12 mouse cellular contexts compared by ENCODE assay signal in genomic region chr17:83178483-83179150, GRCm38 (mm10). TPM values are rescaled to one million over a fixed set of nuclear protein-coding genes. Genes with fewer than 3 reads are reported as not detected.
A peak's percentile ranks its signal among the peaks of the same experiment; 100 is the strongest.
DNase-seq lines count a peak whose midpoint lies in the region; ATAC-seq and TF ChIP-seq lines count a peak whose summit lies in the region.
"Had no signal": no experiment of that assay in that cellular context is flagged by ENCODE, and none has a peak within 500 bp of the region (broad histone marks: within the 10 kb centered on the region; RNA-seq: fewer than 3 reads in every experiment).

No protein-coding gene starts in this region.

- H3K4me2 ChIP-seq in intestine, embryonic 16.5 days (ENCODE audit: low read depth, low read length) = no peak overlapping the region
- H3K4me2 ChIP-seq: embryonic facial prominence, embryonic 15.5 days had no signal

- peaks cover 7% of the 10 kb centered on the region; the same call in 1 of the 2 replicates for H3K4me1 ChIP-seq in intestine, embryonic 16.5 days (ENCODE audit: control insufficient read depth, insufficient read depth, low read length)
- H3K4me1 ChIP-seq in limb, embryonic 10.5 days = peaks cover 93% of the 10 kb centered on the region
- H3K4me1 ChIP-seq: embryonic facial prominence, embryonic 15.5 days had no signal

- in situ Hi-C loops in Patski (cut with MboI; ENCODE audit: low pct_unique_long_range_greater_than_20kb) = no loop called here

- POLR2A ChIA-PET in Patski (lab: Charles Lee) = interaction anchor here (1.1 to 1.2 kb wide), 2 partner anchors 17 to 35 kb away, joined by 3 to 4 read pairs; no protein-coding TSS in a partner anchor

- H3K9ac ChIP-seq in intestine, embryonic 16.5 days (ENCODE audit: low read depth, low read length) = no peak overlapping the region
- H3K9ac ChIP-seq: embryonic facial prominence, embryonic 15.5 days had no signal

- ATAC-seq in Patski = peak; percentile 36
- ATAC-seq in intestine, embryonic 16.5 days = peak; percentile 47; the same call in 1 of the 2 replicates
- ATAC-seq: lung, postnatal 0 days had no signal

- no peaks in the 10 kb centered on the region for H3K9me3 ChIP-seq in intestine, embryonic 16.5 days (ENCODE audit: control insufficient read depth, low read length)
- no peaks in the 10 kb centered on the region for H3K9me3 ChIP-seq in limb, embryonic 10.5 days (replicated peaks)
- H3K9me3 ChIP-seq: embryonic facial prominence, embryonic 15.5 days had no signal

- no peak for TF ChIP-seq CTCF in Patski (IDR thresholded peaks at IDR 0.05)

- no peak overlapping the region for H3K27ac ChIP-seq in intestine, embryonic 16.5 days (ENCODE audit: low read length)
- peak overlapping the region; percentile 79 for H3K27ac ChIP-seq in limb, embryonic 10.5 days
- H3K27ac ChIP-seq: embryonic facial prominence, embryonic 15.5 days had no signal

- DNase-seq in adrenal gland, postnatal 14 days = peak; percentile 61
- DNase-seq in adrenal gland, adult 18-20 months (ENCODE audit: low spot score in 2 of 2) = no peak
- DNase-seq in Patski (ENCODE audit: low read depth, low spot score) = no peak
- DNase-seq in limb, embryonic 10.5 days (ENCODE audit: low spot score) = no peak
- DNase-seq in ovary, postnatal 36 days (ENCODE audit: low spot score) = no peak
- DNase-seq in heart, adult 8-10 months (ENCODE audit: low spot score) = no peak
- no peak for DNase-seq in lung, adult 18-20 months
- DNase-seq: cerebellum, adult 11-12 months had no signal

- CTCF ChIA-PET in Patski (lab: Charles Lee) = interaction anchor here (0.8 to 0.9 kb wide), 2 partner anchors 16 to 93 kb away, joined by 3 read pairs; no protein-coding TSS in a partner anchor

- no peaks in the 10 kb centered on the region for H3K27me3 ChIP-seq in Patski
- no peaks in the 10 kb centered on the region for H3K27me3 ChIP-seq in intestine, embryonic 16.5 days (replicated peaks; ENCODE audit: control insufficient read depth, insufficient read depth, low read length)
- H3K27me3 ChIP-seq in limb, embryonic 10.5 days (ENCODE audit: low read depth, poor library complexity, severe bottlenecking) = peaks cover 71% of the 10 kb centered on the region

- WGBS in intestine, embryonic 16.5 days = 50% methylated on average over 9 of the region's 9 CpGs
- 15% methylated on average over 9 of the region's 9 CpGs for WGBS in limb, embryonic 10.5 days

- no peak overlapping the region for H3K4me3 ChIP-seq in intestine, embryonic 16.5 days (ENCODE audit: low read length)
- peak overlapping the region; percentile 14; the same call in 1 of the 2 replicates for H3K4me3 ChIP-seq in limb, embryonic 10.5 days
- H3K4me3 ChIP-seq: embryonic facial prominence, embryonic 15.5 days had no signal

- H3K36me3 ChIP-seq in intestine, embryonic 16.5 days (ENCODE audit: control insufficient read depth, insufficient read depth, low read length) = no peaks in the 10 kb centered on the region
- no peaks in the 10 kb centered on the region for H3K36me3 ChIP-seq in limb, embryonic 10.5 days
- H3K36me3 ChIP-seq: embryonic facial prominence, embryonic 15.5 days had no signal

RNA-seq across cellular contexts. Expression of gene Pkdcc, which starts 36.5 kb away (rescaled TPM):
- total RNA-seq in adrenal gland, postnatal 14 days (2021) = 72.7 and 84.2 TPM in 2 replicates
- total RNA-seq in adrenal gland, adult 18-20 months (2021) = 100 to 1,000 TPM in 1 of 2 experiments, 10 to 100 TPM in 1; 37.9 to 116 TPM
- 86.9 TPM for polyA plus RNA-seq in Patski (2021)
- 18.3 and 18.7 TPM in 2 replicates for polyA plus RNA-seq in intestine, embryonic 16.5 days (2015; fragmentation: Nextera tagmentation; extraction: Ambion mirVana)
- 32.4 and 34.8 TPM in 2 replicates for polyA plus RNA-seq in limb, embryonic 10.5 days (2016; fragmentation: Nextera tagmentation; extraction: Ambion mirVana)
- total RNA-seq in heart, adult 8-10 months (2022) = 10 to 100 TPM; 46.4 to 59.2 (median 52.7) TPM
- total RNA-seq: MEL had no signal
